Mouse (Mus musculus): ENCODE data around the gene Plod1.

- TF ChIP-seq CTCF (IDR thresholded peaks at IDR 0.05; ENCODE audit: borderline replicate concordance, control insufficient read depth, extremely low read depth, insufficient read depth, low read length, poor library complexity) (no peak), POLR2A (IDR thresholded peaks at IDR 0.05; ENCODE audit: control insufficient read depth, extremely low read depth, insufficient read depth, low read length, poor library complexity) (no peak)
Measured at GRCm38 (mm10) chr4:147881792-147882191, 54.8 kb downstream of the Plod1 start.
